Mouse (Mus musculus) kidney, adult 2 months (tissue): Measurements from ENCODE around the gene Srebf2. TPM values are rescaled to one million over a fixed set of nuclear protein-coding genes. Genes with fewer than 3 reads are reported as not detected.

Experiments used
- DNase-seq: peaks from one replicate; pipeline ENCODE4 v3.0.0; 2021
- H3K27ac ChIP-seq: fragments of 200-500 bp; 2 replicates; pipeline ENCODE4 v1.5.1; 2012; ENCODE audit warnings: low read depth, low read length, control low read depth, inconsistent platforms; ENCODE audit not compliant: insufficient read depth
- H3K27me3 ChIP-seq: fragments of 200-500 bp; replicated peaks from 2 replicates; pipeline ENCODE4 v1.6.1; 2012; ENCODE audit warnings: mild to moderate bottlenecking, moderate library complexity, low read length, inconsistent platforms; ENCODE audit not compliant: control insufficient read depth, insufficient read depth
- H3K36me3 ChIP-seq: fragments of 200-500 bp; 2 replicates; pipeline ENCODE4 v1.6.1; 2012; ENCODE audit warnings: mild to moderate bottlenecking, moderate library complexity, low read length, inconsistent platforms; ENCODE audit not compliant: control insufficient read depth, insufficient read depth
- H3K4me1 ChIP-seq: fragments of 200-500 bp; 2 replicates; pipeline ENCODE4 v1.6.1; 2011; ENCODE audit warnings: low read length; ENCODE audit not compliant: control insufficient read depth, insufficient read depth
- H3K4me3 ChIP-seq: fragments of 200-500 bp; 2 replicates; pipeline ENCODE4 v1.5.1; 2011; ENCODE audit warnings: mild to moderate bottlenecking, low read depth, low read length, control low read depth; ENCODE audit not compliant: insufficient read depth
- CTCF ChIP-seq: fragments of 200-500 bp; conservative IDR thresholded peaks from 2 replicates; pipeline ENCODE4 v1.5.1; 2011; ENCODE audit warnings: low read depth, mild to moderate bottlenecking, control low read depth, low read length, moderate library complexity, mixed read lengths; ENCODE audit not compliant: insufficient read depth, insufficient read length
- POLR2A ChIP-seq: fragments of 200-500 bp; IDR thresholded peaks from one replicate; pipeline ENCODE4 v1.6.1; 2011; ENCODE audit warnings: low read depth, low read length, control low read depth
- whole genome bisulfite sequencing: fragments of 180-500 bp; shearing (Covaris S2); methylation state at CpG from one replicate; pipeline ENCODE4 v1.1.7; 2018; 5-methylcytosine and 5-hydroxymethylcytosine counted together
- polyA plus RNA-seq: library from polyadenylated mRNA; depleted of rRNA; stranded (reverse); fragments of >200 nt; gene quantifications from 2 replicates; pipeline ENCODE4 v1.2.3, GENCODE M21; 2012

Gene Srebf2
- polyA plus RNA-seq, 1 experiment = 102 TPM

GRCm38 (mm10) chr15:82170437-82171377, 23.7 kb downstream of the Srebf2 start:
- TF ChIP-seq CTCF (no peak), POLR2A (no peak)
- H3K27me3 ChIP-seq = no peaks in the 10 kb centered on the region
- 81% methylated on average over 36 of the region's 36 CpGs for WGBS
- no peak for DNase-seq
- no peak overlapping the region for H3K27ac ChIP-seq
- peaks cover 1% of the 10 kb centered on the region for H3K36me3 ChIP-seq
- peaks cover 29% of the 10 kb centered on the region; the same call in 1 of the 2 replicates for H3K4me1 ChIP-seq
- H3K4me3 ChIP-seq = no peak overlapping the region

GRCm38 (mm10) chr15:82172648-82173047, 25.7 kb downstream of the Srebf2 start:
- Histone ChIP-seq H3K4me1 (peaks cover 11% of the 10 kb centered on the region; the same call in 1 of the 2 replicates), H3K36me3 (peaks cover 1% of the 10 kb centered on the region), H3K27ac (no peak overlapping the region), H3K4me3 (no peak overlapping the region), H3K27me3 (no peaks in the 10 kb centered on the region)
- TF ChIP-seq CTCF (no peak), POLR2A (no peak)
- DNase-seq = no peak
- WGBS = 71% methylated on average over 8 of the region's 8 CpGs

GRCm38 (mm10) chr15:82175091-82175490, 28.1 kb downstream of the Srebf2 start:
- TF ChIP-seq POLR2A = no peak
- TF ChIP-seq CTCF = no peak
- no peak overlapping the region for H3K27ac ChIP-seq
- no peaks in the 10 kb centered on the region for H3K4me1 ChIP-seq
- WGBS = 96% methylated on average over 9 of the region's 9 CpGs
- peaks cover 3% of the 10 kb centered on the region for H3K36me3 ChIP-seq
- no peaks in the 10 kb centered on the region for H3K27me3 ChIP-seq
- no peak overlapping the region for H3K4me3 ChIP-seq
- DNase-seq = no peak

- no peaks in the 10 kb centered on the region for H3K27me3 ChIP-seq
- no peak for TF ChIP-seq CTCF
- TF ChIP-seq POLR2A = no peak
- WGBS = 80% methylated on average over 7 of the region's 7 CpGs
- peaks cover 4% of the 10 kb centered on the region for H3K36me3 ChIP-seq
- no peak overlapping the region for H3K4me3 ChIP-seq
- no peaks in the 10 kb centered on the region for H3K4me1 ChIP-seq
- DNase-seq = no peak
- H3K27ac ChIP-seq = no peak overlapping the region
Measured at GRCm38 (mm10) chr15:82177743-82178290, 30.8 kb downstream of the Srebf2 start.

GRCm38 (mm10) chr15:82181131-82181530, 34.1 kb downstream of the Srebf2 start:
- 87% methylated on average over 5 of the region's 5 CpGs for WGBS
- H3K4me1 ChIP-seq = peaks cover 12% of the 10 kb centered on the region
- DNase-seq = no peak
- H3K36me3 ChIP-seq = peaks cover 3% of the 10 kb centered on the region
- TF ChIP-seq POLR2A (no peak), CTCF (no peak)
- H3K27me3 ChIP-seq = no peaks in the 10 kb centered on the region
- H3K27ac ChIP-seq = no peak overlapping the region
- no peak overlapping the region for H3K4me3 ChIP-seq

- H3K4me1 ChIP-seq = peaks cover 12% of the 10 kb centered on the region
- H3K27me3 ChIP-seq = no peaks in the 10 kb centered on the region
- TF ChIP-seq POLR2A = no peak
- 0 out of 2 replicates have a peak, but pooled peaks have one; percentile 20 for TF ChIP-seq CTCF
- H3K4me3 ChIP-seq = no peak overlapping the region
- no peak for DNase-seq
- WGBS = 94% methylated on average over 4 of the region's 4 CpGs
- peaks cover 3% of the 10 kb centered on the region for H3K36me3 ChIP-seq
- H3K27ac ChIP-seq = no peak overlapping the region
Measured at GRCm38 (mm10) chr15:82182311-82182710, 35.3 kb downstream of the Srebf2 start.

- 62% methylated on average over 10 of the region's 10 CpGs for WGBS
- peak; percentile 29 for DNase-seq
- no peaks in the 10 kb centered on the region for H3K27me3 ChIP-seq
- peak overlapping the region; percentile 82 for H3K27ac ChIP-seq
- TF ChIP-seq POLR2A (no peak), CTCF (no peak)
- peaks cover 12% of the 10 kb centered on the region for H3K4me1 ChIP-seq
- peaks cover 1% of the 10 kb centered on the region for H3K36me3 ChIP-seq
- H3K4me3 ChIP-seq = no peak overlapping the region
Measured at GRCm38 (mm10) chr15:82183596-82183995, 36.6 kb downstream of the Srebf2 start.
